Mouse (Mus musculus) testis, adult 10 weeks (tissue): ENCODE data around the gene Ambra1. TPM values are rescaled to one million over a fixed set of nuclear protein-coding genes. Genes with fewer than 3 reads are reported as not detected.

Experiments
- polyA plus RNA-seq: library from polyadenylated mRNA; stranded (reverse); fragments of 350-450 nt; fragmentation: Illumina TruSeq; extraction: RNeasy Lipid Tissue Mini Kit (QIAGEN cat#74804); gene quantifications from one replicate; pipeline ENCODE4 v1.2.3, GENCODE M21; 2014; ENCODE audit warnings: low read depth, low replicate concordance

The Ambra1 gene
- 7.0 TPM for polyA plus RNA-seq

DNA sequence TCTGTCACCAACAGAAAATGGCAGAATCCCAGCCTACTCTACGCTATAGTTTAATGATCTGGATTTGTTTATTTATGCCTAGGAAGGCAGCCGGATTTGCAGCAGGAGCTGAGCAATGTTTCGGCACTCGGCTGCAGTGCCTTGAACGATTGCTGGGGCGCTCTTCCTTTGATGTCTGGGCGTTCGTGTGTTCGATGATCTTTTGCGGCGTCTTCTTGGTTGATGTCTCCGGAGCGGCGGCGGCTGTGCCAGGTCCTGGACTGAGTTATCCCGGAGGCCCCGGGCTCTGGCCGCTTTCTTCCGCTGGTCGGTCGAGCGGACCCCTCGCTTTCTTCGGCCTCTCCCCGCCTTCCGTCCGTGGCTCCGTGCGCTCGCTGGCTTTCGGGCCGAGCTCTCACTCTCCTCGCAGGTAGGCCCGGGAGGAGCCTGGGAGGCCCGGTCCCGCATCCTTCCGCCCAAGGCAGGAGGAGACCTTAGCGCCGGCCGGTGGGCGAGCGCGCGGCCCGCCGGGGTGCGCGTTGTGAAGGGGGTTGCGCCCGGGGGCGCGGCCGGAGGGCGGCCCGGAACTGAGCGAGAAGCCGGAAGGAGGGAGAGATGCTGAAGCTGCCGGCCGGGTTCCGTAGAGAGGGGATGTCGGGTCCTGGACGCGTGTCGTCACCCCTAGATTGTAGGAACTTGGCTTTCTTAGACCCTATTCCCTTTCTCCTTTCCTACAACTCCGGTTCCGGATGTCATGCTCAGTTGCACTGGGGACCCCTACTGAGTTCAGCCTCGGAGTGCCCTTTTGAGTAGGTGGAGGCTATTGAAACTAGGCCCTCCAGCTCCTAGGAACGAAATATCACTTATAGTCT is at the start of gene Ambra1:
Gene Ambra1 (plus strand): TSS at position 164 of the 851 bp plus-strand sequence.

DNA sequence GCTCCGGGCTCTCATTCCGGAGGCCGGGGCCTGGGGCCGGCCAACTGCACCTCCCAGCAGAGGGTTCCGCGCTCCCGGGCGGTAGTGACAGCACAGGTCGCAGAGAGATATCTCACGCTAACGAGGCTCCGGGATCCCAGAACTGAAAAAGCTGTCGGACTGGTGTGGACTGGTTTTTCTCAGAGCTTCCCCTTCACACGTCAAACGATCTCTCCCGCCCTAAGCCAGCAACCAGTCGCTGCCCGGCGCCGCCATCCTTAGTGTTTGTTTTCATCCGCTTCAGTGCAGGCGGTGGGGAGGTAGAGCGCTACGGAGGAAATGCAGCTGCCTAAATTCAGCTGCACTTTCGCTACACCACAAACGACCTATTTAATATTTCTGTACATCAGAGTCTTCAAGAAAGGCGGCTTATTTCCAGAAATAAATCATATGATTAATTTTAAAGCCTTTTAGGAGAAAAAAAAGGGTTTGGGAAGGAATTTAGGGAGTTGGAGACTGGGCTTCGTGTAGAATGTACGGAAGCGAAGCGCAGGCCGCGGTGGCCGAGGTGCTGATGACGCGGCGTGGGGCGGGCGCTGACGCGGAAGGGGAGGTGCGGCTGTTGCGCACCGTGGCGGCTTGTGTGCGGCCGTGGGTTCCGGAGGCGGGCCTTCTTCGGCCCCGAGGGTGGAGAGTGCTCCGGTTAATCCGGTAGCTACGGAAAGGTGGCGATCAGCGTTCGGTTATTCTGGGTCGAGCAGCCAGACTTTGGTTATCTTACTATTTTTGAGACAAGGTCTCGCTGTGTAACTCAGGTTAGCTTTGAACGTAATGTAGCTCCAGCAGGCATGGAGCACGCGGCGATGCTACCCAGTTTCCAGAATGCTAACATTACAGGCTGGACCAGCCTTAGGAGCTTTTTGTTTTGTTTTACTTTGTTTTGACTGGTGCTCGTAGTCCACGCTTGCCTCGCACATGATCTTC is 19.4 kb upstream of the Ambra1 start, which contains the start of the genes Atg13 and Harbi1:
Gene Atg13 (minus strand): TSS at position 305 of the 963 bp plus-strand sequence.
Gene Harbi1 (plus strand): TSS at position 581 of the 963 bp plus-strand sequence.

DNA sequence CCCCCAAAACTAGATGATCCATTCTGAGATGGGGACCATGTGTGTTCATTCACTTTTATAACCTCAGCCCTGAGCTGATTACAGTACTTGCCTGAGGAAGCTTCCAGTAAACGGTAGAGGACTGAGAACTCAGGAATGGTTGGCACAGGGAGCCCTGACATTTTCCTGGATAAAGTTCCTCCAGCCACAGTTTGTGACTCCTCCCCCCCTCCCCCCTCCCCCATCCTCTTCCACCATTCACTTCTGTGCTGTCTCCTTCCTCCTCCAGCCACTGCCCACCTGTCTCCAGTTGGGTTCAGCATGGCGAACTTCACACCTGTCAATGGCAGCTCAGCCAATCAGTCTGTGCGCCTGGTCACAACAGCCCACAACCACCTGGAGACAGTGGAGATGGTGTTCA is 197.0 kb downstream of the Ambra1 start, which contains the start of gene Chrm4:
Gene Chrm4 (plus strand): TSS at position 301 of the 400 bp plus-strand sequence.

DNA sequence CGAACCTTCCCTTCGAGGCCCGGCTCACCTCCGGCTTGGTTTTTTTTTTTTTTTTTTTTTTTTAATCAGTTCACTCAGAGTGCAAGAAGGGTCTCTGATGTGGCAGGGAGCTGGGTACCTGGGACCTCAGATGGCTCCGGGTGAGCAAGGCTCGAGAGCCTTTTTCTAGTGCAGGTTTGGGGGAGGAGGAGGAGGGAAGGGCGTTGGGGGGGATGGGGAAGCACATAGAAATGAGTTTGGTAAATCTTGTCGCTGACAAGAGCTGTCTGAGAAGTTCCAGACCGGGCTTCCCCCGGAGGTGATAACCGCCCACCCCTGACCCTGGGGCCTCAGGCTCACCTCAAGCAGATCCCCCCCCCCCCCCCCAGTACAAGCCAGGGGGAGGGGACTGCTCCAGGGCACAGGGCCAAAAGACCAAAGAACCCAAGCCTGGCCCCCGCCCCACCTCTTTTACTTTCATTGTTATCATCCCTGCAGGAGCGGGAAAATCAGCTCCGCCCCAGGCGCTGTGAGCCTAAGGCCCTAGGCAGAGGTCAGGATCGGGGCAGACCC is 202.3 kb downstream of the Ambra1 start, which contains the start of gene Mdk:
Gene Mdk (minus strand): TSS at position 138 of the 552 bp plus-strand sequence.

DNA sequence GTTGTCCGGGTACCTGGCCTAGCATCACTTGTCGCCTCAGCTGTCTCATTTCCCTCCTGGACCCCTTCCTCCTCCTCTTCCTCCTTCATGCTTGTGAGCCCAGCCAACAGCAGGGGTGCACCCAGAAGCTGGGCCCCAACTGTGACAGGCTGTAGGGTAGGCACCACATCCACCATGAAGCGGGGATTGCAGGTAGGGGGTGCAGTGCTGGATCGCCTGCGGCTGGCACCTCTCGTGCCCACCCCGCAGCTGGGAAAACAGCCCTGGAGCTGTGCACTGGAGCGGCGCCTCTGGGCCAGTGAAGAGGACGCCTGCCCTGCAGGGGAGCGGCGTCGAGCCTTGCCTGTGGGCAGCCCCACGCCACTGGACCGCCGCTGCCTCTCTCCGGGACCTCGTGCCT is 215.5 kb downstream of the Ambra1 start, which contains the start of gene Gm9821:
Gene Gm9821 (plus strand): TSS at position 221 of the 400 bp plus-strand sequence.

Other genes starting within 250 kb of the Ambra1 start
- gene Ckap5, start 203.4 kb upstream of the Ambra1 start, polyA plus RNA-seq: 143 TPM
- not detected for gene F2, start 93.7 kb upstream of the Ambra1 start, polyA plus RNA-seq
- gene Zfp408, start 80.3 kb upstream of the Ambra1 start, polyA plus RNA-seq: 2.0 TPM
- 8.2 TPM for gene Arhgap1, start 80.3 kb upstream of the Ambra1 start, polyA plus RNA-seq
- gene Atg13, start 19.6 kb upstream of the Ambra1 start, polyA plus RNA-seq: 19.2 TPM
- 11.1 TPM for gene Harbi1, start 19.3 kb upstream of the Ambra1 start, polyA plus RNA-seq
- not detected for gene Chrm4, start 197.1 kb downstream of the Ambra1 start, polyA plus RNA-seq
- gene Mdk, start 202.2 kb downstream of the Ambra1 start, polyA plus RNA-seq: not detected
- 0.10 TPM for gene Gm9821, start 215.6 kb downstream of the Ambra1 start, polyA plus RNA-seq
- 0.31 TPM for gene Dgkz, start 245.7 kb downstream of the Ambra1 start, polyA plus RNA-seq